Mouse (Mus musculus) forebrain, embryonic 10.5 days (tissue): ENCODE results near the gene Anapc16. TPM values are rescaled to one million over a fixed set of nuclear protein-coding genes. Genes with fewer than 3 reads are reported as not detected.
A peak's percentile ranks its signal among the peaks of the same experiment; 100 is the strongest.
"Not testable (repeated sequence)": the region's sequence is repeated elsewhere in the genome, so short reads cannot be mapped to it uniquely, and the experiment has no call there.

ENCODE experiments used
- DNase-seq: peaks from one replicate; pipeline ENCODE4 v3.0.0-alpha.2; 2017; ENCODE audit warnings: low spot score; ENCODE audit errors: extremely low spot score
- H3K27ac ChIP-seq: fragments of 300-500 bp; sonication (generic); 2 replicates; pipeline ENCODE4 v1.5.1; 2016; ENCODE audit warnings: mild to moderate bottlenecking
- H3K27me3 ChIP-seq: fragments of 300-500 bp; sonication (generic); 2 replicates; pipeline ENCODE4 v1.6.1; 2016; ENCODE audit warnings: mild to moderate bottlenecking; ENCODE audit not compliant: poor library complexity, severe bottlenecking
- H3K36me3 ChIP-seq: fragments of 300-500 bp; sonication (generic); replicated peaks from 2 replicates; pipeline ENCODE4 v1.6.1; 2016; ENCODE audit warnings: mild to moderate bottlenecking, moderate library complexity
- H3K4me1 ChIP-seq: fragments of 300-500 bp; sonication (generic); 2 replicates; pipeline ENCODE4 v1.6.1; 2016
- H3K4me3 ChIP-seq: fragments of 300-500 bp; sonication (generic); 2 replicates; pipeline ENCODE4 v1.5.1; 2016; ENCODE audit warnings: mild to moderate bottlenecking, moderate library complexity
- H3K9me3 ChIP-seq: fragments of 300-500 bp; sonication (generic); 2 replicates; pipeline ENCODE4 v1.6.1; 2016; ENCODE audit warnings: mild to moderate bottlenecking, moderate library complexity
- WGBS: fragments of 180-500 bp; shearing (Covaris S2); methylation state at CpG from one replicate; pipeline ENCODE4 v1.1.7; 2016; 5-methylcytosine and 5-hydroxymethylcytosine counted together
- polyA plus RNA-seq: library from polyadenylated mRNA; unstranded; fragments of >200 nt; fragmentation: Nextera tagmentation; extraction: Ambion mirVana; gene quantifications from 2 replicates; pipeline ENCODE4 v1.2.1, GENCODE M21; 2016

Gene Anapc16
- polyA plus RNA-seq, 1 experiment from 2014 or later: 96.8 TPM

GRCm38 (mm10) chr10:60027619-60028084 lies 24.7 kb upstream of the Anapc16 start:
- H3K27me3 ChIP-seq: no peaks in the 10 kb centered on the region
- no peaks in the 10 kb centered on the region for H3K9me3 ChIP-seq
- 0 out of 2 replicates have a peak, but pooled peaks cover 8% of the 10 kb centered on the region for H3K36me3 ChIP-seq
- H3K4me3 ChIP-seq: no peak overlapping the region
- WGBS: 74% methylated on average over 2 of the region's 2 CpGs
- H3K27ac ChIP-seq: no peak overlapping the region; the same call in 1 of the 2 replicates
- H3K4me1 ChIP-seq: peaks cover 44% of the 10 kb centered on the region
- no peak for DNase-seq

- H3K9me3 ChIP-seq: no peaks in the 10 kb centered on the region
- no peak for DNase-seq
- no peaks in the 10 kb centered on the region for H3K27me3 ChIP-seq
- H3K36me3 ChIP-seq: peaks cover 14% of the 10 kb centered on the region; the same call in 1 of the 2 replicates
- peak overlapping the region; percentile 27; the same call in 1 of the 2 replicates for H3K27ac ChIP-seq
- 54% methylated on average over 13 of the region's 13 CpGs for WGBS
- no peak overlapping the region for H3K4me3 ChIP-seq
- H3K4me1 ChIP-seq: peaks cover 36% of the 10 kb centered on the region
These were observed 23.9 kb upstream of the Anapc16 start for GRCm38 (mm10) chr10:60026759-60027395.

- no peaks in the 10 kb centered on the region for H3K27me3 ChIP-seq
- H3K36me3 ChIP-seq: peaks cover 30% of the 10 kb centered on the region
- peaks cover 26% of the 10 kb centered on the region for H3K4me1 ChIP-seq
- no peak overlapping the region for H3K4me3 ChIP-seq
- 94% methylated on average over 1 of the region's 1 CpGs for WGBS
- no peak overlapping the region for H3K27ac ChIP-seq
- no peak for DNase-seq
- no peaks in the 10 kb centered on the region for H3K9me3 ChIP-seq
These were observed 20.8 kb upstream of the Anapc16 start for GRCm38 (mm10) chr10:60023751-60024150.

- Histone ChIP-seq H3K27me3 (no peaks in the 10 kb centered on the region), H3K4me1 (no peaks in the 10 kb centered on the region), H3K36me3 (peaks cover 56% of the 10 kb centered on the region), H3K9me3 (no peaks in the 10 kb centered on the region), H3K27ac (no peak overlapping the region), H3K4me3 (no peak overlapping the region)
- 86% methylated on average over 2 of the region's 2 CpGs for WGBS
- no peak for DNase-seq
These were observed 16.4 kb upstream of the Anapc16 start for GRCm38 (mm10) chr10:60019299-60019698.

GRCm38 (mm10) chr10:60016223-60016622 lies 13.3 kb upstream of the Anapc16 start:
- DNase-seq: no peak
- Histone ChIP-seq H3K9me3 (no peaks in the 10 kb centered on the region), H3K4me3 (no peak overlapping the region), H3K27ac (no peak overlapping the region), H3K4me1 (no peaks in the 10 kb centered on the region), H3K27me3 (no peaks in the 10 kb centered on the region), H3K36me3 (peaks cover 55% of the 10 kb centered on the region)
- WGBS: 94% methylated on average over 6 of the region's 6 CpGs

- DNase-seq: no peak
- peaks cover 43% of the 10 kb centered on the region for H3K36me3 ChIP-seq
- H3K9me3 ChIP-seq: no peaks in the 10 kb centered on the region
- no peak overlapping the region for H3K4me3 ChIP-seq
- H3K4me1 ChIP-seq: peaks cover 5% of the 10 kb centered on the region
- H3K27ac ChIP-seq: no peak overlapping the region
- WGBS: 97% methylated on average over 3 of the region's 3 CpGs
- no peaks in the 10 kb centered on the region for H3K27me3 ChIP-seq
These were observed 6.2 kb upstream of the Anapc16 start for GRCm38 (mm10) chr10:60009115-60009514.

- H3K4me1 ChIP-seq: peaks cover 29% of the 10 kb centered on the region
- no peak overlapping the region for H3K4me3 ChIP-seq
- 62% methylated on average over 2 of the region's 2 CpGs for WGBS
- peaks cover 36% of the 10 kb centered on the region for H3K36me3 ChIP-seq
- H3K27ac ChIP-seq: no peak overlapping the region
- no peak for DNase-seq
- H3K27me3 ChIP-seq: no peaks in the 10 kb centered on the region
- H3K9me3 ChIP-seq: no peaks in the 10 kb centered on the region
These were observed 2.3 kb upstream of the Anapc16 start for GRCm38 (mm10) chr10:60005264-60005663.

GRCm38 (mm10) chr10:60003847-60004246 lies 912 bp upstream of the Anapc16 start:
- peaks cover 29% of the 10 kb centered on the region for H3K4me1 ChIP-seq
- H3K9me3 ChIP-seq: no peaks in the 10 kb centered on the region
- H3K4me3 ChIP-seq: peak overlapping the region; percentile 70
- H3K27ac ChIP-seq: peak overlapping the region; percentile 96
- H3K27me3 ChIP-seq: no peaks in the 10 kb centered on the region
- WGBS: 78% methylated on average over 9 of the region's 9 CpGs
- peaks cover 40% of the 10 kb centered on the region for H3K36me3 ChIP-seq
- no peak for DNase-seq

- H3K9me3 ChIP-seq: no peaks in the 10 kb centered on the region
- DNase-seq: no peak
- peaks cover 29% of the 10 kb centered on the region for H3K4me1 ChIP-seq
- H3K36me3 ChIP-seq: peaks cover 34% of the 10 kb centered on the region
- WGBS: under 1% methylated on average over 21 of the region's 21 CpGs
- peak overlapping the region; percentile 70 for H3K4me3 ChIP-seq
- no peaks in the 10 kb centered on the region for H3K27me3 ChIP-seq
- peak overlapping the region; percentile 96 for H3K27ac ChIP-seq
These were observed 348 bp upstream of the Anapc16 start for GRCm38 (mm10) chr10:60003213-60003752.

GRCm38 (mm10) chr10:60002203-60002602 lies 732 bp downstream of the Anapc16 start:
- Histone ChIP-seq H3K4me1 (peaks cover 29% of the 10 kb centered on the region), H3K27me3 (no peaks in the 10 kb centered on the region), H3K36me3 (peaks cover 23% of the 10 kb centered on the region), H3K9me3 (no peaks in the 10 kb centered on the region), H3K4me3 (peak overlapping the region; percentile 70), H3K27ac (peak overlapping the region; percentile 96)
- DNase-seq: no peak
- 7% methylated on average over 12 of the region's 12 CpGs for WGBS

- H3K27ac ChIP-seq, H3K27me3 ChIP-seq, H3K9me3 ChIP-seq, DNase-seq: not testable (repeated sequence)
- H3K4me1 ChIP-seq: peaks cover 29% of the 10 kb centered on the region
- WGBS: 93% methylated on average over 8 of the region's 8 CpGs
- H3K4me3 ChIP-seq: peak overlapping the region; percentile 70
- H3K36me3 ChIP-seq: peaks cover 26% of the 10 kb centered on the region
These were observed 1.3 kb downstream of the Anapc16 start for GRCm38 (mm10) chr10:60001663-60002062.

- H3K4me3 ChIP-seq: no peak overlapping the region
- DNase-seq: no peak
- WGBS: 93% methylated on average over 3 of the region's 3 CpGs
- H3K27ac ChIP-seq: no peak overlapping the region
- H3K4me1 ChIP-seq: peaks cover 23% of the 10 kb centered on the region
- H3K27me3 ChIP-seq: no peaks in the 10 kb centered on the region
- peaks cover 52% of the 10 kb centered on the region for H3K36me3 ChIP-seq
- no peaks in the 10 kb centered on the region for H3K9me3 ChIP-seq
These were observed 3.9 kb downstream of the Anapc16 start for GRCm38 (mm10) chr10:59999057-59999456.

- peak; percentile 24 for DNase-seq
- H3K9me3 ChIP-seq: no peaks in the 10 kb centered on the region
- WGBS: 28% methylated on average over 7 of the region's 7 CpGs
- no peak overlapping the region for H3K27ac ChIP-seq
- H3K4me3 ChIP-seq: no peak overlapping the region
- peaks cover 65% of the 10 kb centered on the region for H3K36me3 ChIP-seq
- peaks cover 15% of the 10 kb centered on the region for H3K4me1 ChIP-seq
- H3K27me3 ChIP-seq: no peaks in the 10 kb centered on the region
These were observed 5.3 kb downstream of the Anapc16 start for GRCm38 (mm10) chr10:59997591-59997990.
